Comparison of ENCODE assay signal across 8 mouse cellular contexts in the genomic region with DNA sequence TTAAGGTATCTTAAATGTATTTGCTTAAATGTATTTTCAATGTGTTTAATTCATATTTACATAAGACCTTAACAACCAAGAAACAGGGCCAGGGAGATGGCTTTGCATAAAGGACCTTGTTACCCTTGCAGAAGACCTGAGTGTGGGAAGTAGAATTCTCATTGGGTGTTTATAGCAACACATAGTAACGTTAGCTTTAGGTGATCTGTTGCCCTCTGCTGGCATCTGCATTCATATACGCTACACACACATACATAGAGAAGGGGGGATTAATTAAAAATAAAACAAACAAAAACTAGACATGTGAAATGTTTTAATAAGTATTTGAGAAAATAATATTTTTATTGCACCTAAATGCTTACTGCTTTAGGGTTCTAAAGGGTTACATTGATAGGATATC.
DNase-seq lines count a peak whose midpoint lies in the region; ATAC-seq and TF ChIP-seq lines count a peak whose summit lies in the region.

No protein-coding gene starts in this region.

- no peak for ATAC-seq in kidney, postnatal 0 days (replicated peaks; ENCODE audit: low FRiP score, low read depth)
- ATAC-seq in limb, embryonic 13.5 days (ENCODE audit: low FRiP score, low read depth), result peak; percentile 69; the same call in 1 of the 2 replicates

- TF ChIP-seq CTCF in kidney, postnatal 0 days (IDR thresholded peaks at IDR 0.05; ENCODE audit: low read depth), result peak; percentile 67
- TF ChIP-seq CTCF in MEL (IDR thresholded peaks at IDR 0.05 in 2 of 3, conservative IDR thresholded peaks at IDR 0.05 in 1 of 3; ENCODE audit: control insufficient read depth in 1 of 3, insufficient read depth in 1 of 3, low read depth in 2 of 3, low read length in 3 of 3, poor library complexity in 1 of 3, severe bottlenecking in 1 of 3), result peak in 1 of 3 experiments; percentile 32; a peak in 2 of 6 replicates

- DNase-seq in kidney, postnatal 0 days (ENCODE audit: low spot score), result peak; percentile 49
- no peak for DNase-seq in kidney, adult 8-10 months
- peak; percentile 6 for DNase-seq in MEL (ENCODE audit: low read depth, low spot score)
- peak; percentile 33 to 46 for DNase-seq in cerebellum, postnatal 14 days
- DNase-seq in heart, adult 9 months (ENCODE audit: low spot score in 2 of 2), result no peak
- no peak for DNase-seq in adrenal gland, postnatal 4 days (ENCODE audit: low spot score in 2 of 2)
- DNase-seq in adrenal gland, postnatal 14 days, result no peak

- H3K27ac ChIP-seq in kidney, postnatal 0 days, result no peak overlapping the region
- no peak overlapping the region for H3K27ac ChIP-seq in MEL (ENCODE audit: control insufficient read depth, low read depth, low read length)
- no peak overlapping the region for H3K27ac ChIP-seq in limb, embryonic 13.5 days

- H3K27me3 ChIP-seq in kidney, postnatal 0 days (ENCODE audit: insufficient read depth, low read length), result no peaks in the 10 kb centered on the region
- no peaks in the 10 kb centered on the region for H3K27me3 ChIP-seq in MEL (ENCODE audit: control insufficient read depth in 1 of 2, insufficient read depth in 2 of 2, low read length in 2 of 2)
- no peaks in the 10 kb centered on the region for H3K27me3 ChIP-seq in limb, embryonic 13.5 days

- H3K79me2 ChIP-seq in MEL (ENCODE audit: control insufficient read depth, insufficient read depth, low read length, poor library complexity), result no peaks in the 10 kb centered on the region

- no peak overlapping the region for H3K4me3 ChIP-seq in kidney, postnatal 0 days (replicated peaks; ENCODE audit: low read depth, low read length)
- no peak overlapping the region for H3K4me3 ChIP-seq in MEL (ENCODE audit: control insufficient read depth in 1 of 2, insufficient read depth in 1 of 2, low read depth in 2 of 2, low read length in 2 of 2)
- no peak overlapping the region for H3K4me3 ChIP-seq in limb, embryonic 13.5 days

- no peaks in the 10 kb centered on the region for H3K4me1 ChIP-seq in kidney, postnatal 0 days (replicated peaks; ENCODE audit: insufficient read depth, low read length)
- no peaks in the 10 kb centered on the region for H3K4me1 ChIP-seq in MEL (ENCODE audit: control insufficient read depth in 1 of 2, insufficient read depth in 2 of 2, low read length in 2 of 2)
- no peaks in the 10 kb centered on the region for H3K4me1 ChIP-seq in limb, embryonic 13.5 days

- TF ChIP-seq RAD21 in MEL (IDR thresholded peaks at IDR 0.05; ENCODE audit: low read depth, low read length), result no peak; the same call in 1 of the 2 replicates

- H3K4me2 ChIP-seq in kidney, postnatal 0 days (ENCODE audit: low read length), result no peak overlapping the region
- no peak overlapping the region for H3K4me2 ChIP-seq in limb, embryonic 13.5 days (replicated peaks)

- 44% methylated on average over 2 of the region's 2 CpGs for WGBS in kidney, postnatal 0 days
- 37% methylated on average over 2 of the region's 2 CpGs for WGBS in limb, embryonic 13.5 days

- TF ChIP-seq EP300 in MEL (IDR thresholded peaks at IDR 0.05; ENCODE audit: low read depth in 1 of 2, low read length in 2 of 2), result no peak

- no peak for TF ChIP-seq POLR2A in MEL (IDR thresholded peaks at IDR 0.05; ENCODE audit: control insufficient read depth in 1 of 2, insufficient read depth in 1 of 2, low read depth in 1 of 2, low read length in 2 of 2, poor library complexity in 1 of 2)

- H3K9ac ChIP-seq in kidney, postnatal 0 days (ENCODE audit: low read depth, low read length), result no peak overlapping the region
- H3K9ac ChIP-seq in MEL (ENCODE audit: control insufficient read depth, low read depth, low read length, poor library complexity, severe bottlenecking), result no peak overlapping the region
- H3K9ac ChIP-seq in limb, embryonic 13.5 days, result no peak overlapping the region

- H3K36me3 ChIP-seq in kidney, postnatal 0 days (ENCODE audit: insufficient read depth, low read length), result no peaks in the 10 kb centered on the region
- H3K36me3 ChIP-seq in MEL (ENCODE audit: control insufficient read depth in 1 of 2, insufficient read depth in 2 of 2, low read length in 2 of 2), result no peaks in the 10 kb centered on the region
- H3K36me3 ChIP-seq in limb, embryonic 13.5 days, result 0 out of 2 replicates have a peak, but pooled peaks cover 3% of the 10 kb centered on the region

- no peaks in the 10 kb centered on the region for H3K9me3 ChIP-seq in kidney, postnatal 0 days (replicated peaks; ENCODE audit: low read length)
- no peaks in the 10 kb centered on the region for H3K9me3 ChIP-seq in MEL (replicated peaks; ENCODE audit: insufficient read depth, low read length)
- no peaks in the 10 kb centered on the region for H3K9me3 ChIP-seq in limb, embryonic 13.5 days

TF ChIP-seq in MEL, 35 proteins besides CTCF, POLR2A, EP300 and RAD21:
- TF ChIP-seq UBTF (IDR thresholded peaks at IDR 0.05; ENCODE audit: borderline replicate concordance, insufficient read depth, low read depth, low read length) (no peak), NRF1 (IDR thresholded peaks at IDR 0.05; ENCODE audit: insufficient read depth, low read depth, low read length, poor library complexity, severe bottlenecking) (no peak), ZC3H11A (IDR thresholded peaks at IDR 0.05; ENCODE audit: low read depth, low read length) (0 out of 2 replicates have a peak, but pooled peaks have one; percentile 8), TAL1 (IDR thresholded peaks at IDR 0.05; ENCODE audit: low read length) (no peak), ETS1 (IDR thresholded peaks at IDR 0.05; ENCODE audit: low read depth, low read length) (no peak), JUND (IDR thresholded peaks at IDR 0.05; ENCODE audit: low read depth, low read length) (no peak), USF2 (IDR thresholded peaks at IDR 0.05; ENCODE audit: borderline replicate concordance in 1 of 2, insufficient read depth in 1 of 2, low read depth in 1 of 2, low read length in 2 of 2) (no peak), SMC3 (IDR thresholded peaks at IDR 0.05; ENCODE audit: low read depth, low read length) (peak; percentile 48), POLR2AphosphoS2 (IDR thresholded peaks at IDR 0.05; ENCODE audit: low read length) (no peak), BHLHE40 (IDR thresholded peaks at IDR 0.05; ENCODE audit: borderline replicate concordance, low read depth, low read length) (no peak), MAX (IDR thresholded peaks at IDR 0.05; ENCODE audit: low read length) (no peak)

Comparison
In these comparisons a context has a peak if more than half of its experiments do, and no peak if none do; other contexts are left out.
1. DNase-seq: peak in kidney, postnatal 0 days (single experiment), MEL (single experiment) and cerebellum, postnatal 14 days (2 of 2); none in kidney, adult 8-10 months (0 of 2), heart, adult 9 months (0 of 2), adrenal gland, postnatal 4 days (0 of 2) and adrenal gland, postnatal 14 days (single experiment).